Mouse (Mus musculus) kidney, adult 9 months (tissue): ENCODE measurements around the gene Gm10282.

Experiments
- DNase-seq: peaks from one replicate; pipeline ENCODE4 v3.0.0; 2022

The Gm10282 gene

DNA sequence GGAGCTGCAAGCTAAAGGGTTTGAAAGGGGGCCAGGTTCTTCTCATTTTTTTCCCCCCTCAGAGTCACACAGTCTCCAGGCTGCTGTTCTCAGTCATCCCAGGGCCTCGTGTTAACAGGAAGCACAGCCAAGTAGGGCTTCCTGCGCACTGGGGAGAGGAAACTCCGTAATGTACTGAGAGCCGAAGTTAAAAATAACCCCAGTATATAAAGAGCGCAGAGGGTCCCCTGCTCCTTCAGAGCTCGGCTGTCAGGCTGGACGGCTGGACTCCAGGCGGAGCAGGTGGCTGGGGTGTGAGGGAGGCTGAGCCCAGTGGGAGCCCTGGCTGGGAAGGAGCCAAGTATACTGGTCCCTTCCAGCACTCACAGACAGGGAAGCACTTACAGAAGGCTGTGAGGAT lies 9.4 kb downstream of the Gm10282 start:
- DNase-seq: peak; percentile 84

DNA sequence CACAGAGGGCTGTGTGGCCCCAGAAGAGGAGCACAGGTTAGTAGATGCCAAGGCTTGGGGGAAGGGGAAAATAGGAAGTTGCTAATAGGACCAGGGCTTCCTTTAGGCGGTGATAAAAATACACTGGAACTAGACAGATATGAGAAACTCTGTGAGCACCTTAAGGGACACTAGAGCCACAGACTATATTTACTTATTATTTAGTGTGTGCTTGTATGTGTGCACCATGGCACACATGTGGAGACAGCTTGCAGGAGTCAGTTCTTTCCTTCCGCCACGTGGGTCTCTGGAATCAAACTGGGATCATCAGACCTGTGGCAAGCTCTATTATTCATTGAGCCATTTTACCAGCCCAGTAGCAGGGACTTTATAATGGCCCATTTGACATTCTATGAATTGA lies 9.9 kb downstream of the Gm10282 start:
- DNase-seq: no peak

DNA sequence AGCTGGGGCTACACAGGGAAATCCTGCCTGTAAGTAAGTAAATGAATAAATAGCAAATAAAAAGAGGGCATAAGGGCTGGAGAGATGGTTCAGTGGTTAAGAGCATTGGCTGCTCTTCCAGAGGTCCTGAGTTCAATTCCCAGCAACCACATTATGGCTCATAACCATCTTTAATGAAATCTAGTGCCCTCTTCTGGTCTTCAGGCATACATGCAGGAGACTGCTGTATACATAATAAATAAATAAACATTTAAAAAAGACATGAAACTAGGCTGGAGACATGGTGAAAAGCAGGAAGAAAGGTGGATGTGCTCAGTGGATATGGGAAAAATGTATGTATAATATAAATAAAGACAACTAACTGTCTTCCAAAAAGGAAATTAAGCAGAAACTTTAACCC lies 11.8 kb downstream of the Gm10282 start:
- DNase-seq: no peak

DNA sequence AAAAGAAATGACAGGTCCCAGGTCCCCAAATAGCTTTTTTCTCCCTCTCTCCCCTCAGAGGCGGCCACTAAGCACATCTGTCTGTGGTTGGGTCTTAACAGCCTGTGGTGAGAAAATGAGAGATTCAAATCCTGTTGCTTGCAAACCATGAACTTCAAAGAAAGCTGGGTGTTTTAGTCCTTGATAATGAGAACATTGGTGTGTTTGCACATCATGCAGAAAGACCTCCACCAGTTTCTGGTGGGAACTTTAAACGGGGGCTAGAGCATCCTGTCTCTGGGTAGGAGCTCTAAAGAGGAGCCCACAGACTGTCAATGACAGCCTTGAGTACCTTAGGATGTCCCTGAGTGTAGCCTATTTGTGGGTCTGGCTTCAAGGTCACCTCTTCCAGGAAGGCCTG lies 14.0 kb downstream of the Gm10282 start:
- DNase-seq: no peak

DNA sequence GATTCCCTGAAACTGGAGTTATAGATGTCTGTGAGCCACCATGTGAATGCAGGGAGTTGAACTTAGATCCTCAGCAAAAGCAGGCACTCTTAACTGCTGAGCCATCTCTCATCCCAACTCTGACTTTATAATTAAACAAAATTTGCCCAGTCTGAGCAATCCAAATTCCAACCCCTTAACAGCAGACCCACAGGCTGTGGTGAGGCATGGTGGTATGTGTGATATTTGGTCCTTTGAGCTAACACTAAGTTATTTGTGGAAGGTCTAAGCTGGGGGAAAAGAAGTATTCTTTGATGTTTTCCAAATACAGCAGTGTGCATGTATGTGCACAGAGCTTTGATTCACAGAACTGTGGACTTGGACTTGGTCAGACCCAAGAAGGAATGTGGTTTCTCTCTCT lies 16.0 kb downstream of the Gm10282 start:
- no peak for DNase-seq

DNA sequence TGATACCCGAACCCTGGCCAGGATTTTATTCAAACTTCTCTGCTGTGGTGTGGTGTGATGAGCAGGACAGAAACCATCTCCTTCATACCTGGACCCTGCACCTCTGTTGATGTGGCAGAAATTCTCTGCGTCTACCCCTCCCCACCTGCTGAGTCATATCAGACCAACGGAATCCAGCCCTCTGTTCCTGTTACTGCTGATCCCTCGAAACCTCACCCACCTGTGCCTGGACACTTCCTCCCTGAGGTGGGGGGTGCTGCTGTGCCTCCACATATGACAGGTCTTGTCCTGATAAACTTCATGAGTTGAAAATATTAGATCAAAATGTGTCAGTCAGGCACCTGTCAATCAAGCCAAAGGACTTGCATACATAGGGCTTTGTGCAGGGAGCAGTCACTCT lies 19.8 kb downstream of the Gm10282 start:
- DNase-seq: no peak

DNA sequence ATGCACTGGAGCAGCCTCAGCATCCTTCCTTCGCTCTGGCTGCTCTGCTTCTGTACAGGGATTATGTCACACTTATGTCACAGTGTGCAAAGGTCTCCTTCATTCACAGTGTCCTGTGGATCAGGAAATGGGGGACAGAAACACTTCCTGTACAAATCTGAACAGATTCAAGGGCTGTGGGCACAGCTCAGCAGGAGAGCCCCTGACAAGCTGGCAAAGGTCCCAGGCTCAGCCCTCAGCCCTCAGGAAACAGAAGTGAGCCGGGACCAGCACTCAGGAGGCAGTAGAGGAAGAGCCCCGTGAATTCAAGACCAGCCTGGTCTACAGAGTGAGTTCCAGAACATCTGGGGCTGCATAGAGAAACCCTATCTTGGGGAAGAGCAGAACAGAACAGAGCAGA lies 23.4 kb downstream of the Gm10282 start:
- peak; percentile 60 for DNase-seq

DNA sequence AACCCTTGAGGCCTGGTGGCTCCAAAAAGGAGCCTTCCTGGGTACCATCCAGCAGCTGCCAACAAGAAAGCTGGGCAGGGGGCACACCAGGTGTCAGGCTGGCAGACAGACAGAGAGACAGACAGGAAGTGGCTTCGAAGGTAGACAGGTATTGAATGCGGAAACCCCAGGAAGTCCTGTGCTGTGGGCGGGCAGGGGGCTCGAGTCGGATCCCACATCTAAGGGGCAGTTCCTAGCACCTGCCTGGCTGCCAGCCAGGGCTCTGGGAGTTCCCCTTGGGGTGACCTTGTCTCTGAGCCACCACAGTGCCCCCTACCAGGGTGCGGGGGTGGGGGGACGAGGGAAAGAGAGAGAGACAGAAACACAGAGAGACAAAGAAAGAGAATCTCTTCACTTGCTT lies 25.9 kb downstream of the Gm10282 start:
- no peak for DNase-seq

DNA sequence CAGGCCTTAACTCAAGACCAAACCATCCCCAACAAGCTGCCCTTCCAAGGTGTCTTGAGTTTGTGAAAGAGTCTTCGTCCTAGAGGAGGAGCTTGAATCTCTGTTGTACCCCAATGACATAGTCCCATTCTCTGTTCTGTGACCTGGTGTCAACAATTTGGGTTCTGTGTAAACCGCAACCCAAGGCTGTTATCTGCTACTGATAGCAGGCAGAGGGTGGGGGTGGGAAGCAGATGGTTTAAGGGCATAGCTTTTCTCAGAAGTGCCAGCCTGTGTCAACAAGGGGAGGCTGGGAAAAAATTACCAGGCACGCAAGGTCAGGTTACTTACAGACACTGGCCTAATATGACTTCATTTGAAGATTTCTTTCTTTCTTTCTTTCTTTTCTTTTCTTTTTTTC lies 27.8 kb downstream of the Gm10282 start:
- no peak for DNase-seq

DNA sequence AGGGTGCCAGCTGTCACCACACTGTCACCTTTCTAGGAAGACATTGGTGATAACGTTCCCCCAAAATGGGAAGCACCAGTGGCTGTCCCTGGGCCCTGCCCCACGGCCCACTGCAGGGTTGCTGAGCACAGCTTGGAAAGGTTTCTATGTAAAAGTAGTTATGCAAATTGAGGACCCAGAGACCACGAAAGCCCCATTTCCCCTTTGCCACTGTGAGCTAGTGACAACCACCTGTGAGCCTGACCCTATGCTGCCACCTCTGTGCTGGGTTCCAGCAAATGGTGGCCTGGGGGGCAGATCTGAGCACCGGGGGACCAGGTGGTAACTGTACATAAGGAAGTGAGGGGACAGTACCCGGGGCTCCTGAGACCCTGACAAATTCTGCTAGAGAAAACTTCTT lies 31.3 kb downstream of the Gm10282 start:
- DNase-seq: no peak

DNA sequence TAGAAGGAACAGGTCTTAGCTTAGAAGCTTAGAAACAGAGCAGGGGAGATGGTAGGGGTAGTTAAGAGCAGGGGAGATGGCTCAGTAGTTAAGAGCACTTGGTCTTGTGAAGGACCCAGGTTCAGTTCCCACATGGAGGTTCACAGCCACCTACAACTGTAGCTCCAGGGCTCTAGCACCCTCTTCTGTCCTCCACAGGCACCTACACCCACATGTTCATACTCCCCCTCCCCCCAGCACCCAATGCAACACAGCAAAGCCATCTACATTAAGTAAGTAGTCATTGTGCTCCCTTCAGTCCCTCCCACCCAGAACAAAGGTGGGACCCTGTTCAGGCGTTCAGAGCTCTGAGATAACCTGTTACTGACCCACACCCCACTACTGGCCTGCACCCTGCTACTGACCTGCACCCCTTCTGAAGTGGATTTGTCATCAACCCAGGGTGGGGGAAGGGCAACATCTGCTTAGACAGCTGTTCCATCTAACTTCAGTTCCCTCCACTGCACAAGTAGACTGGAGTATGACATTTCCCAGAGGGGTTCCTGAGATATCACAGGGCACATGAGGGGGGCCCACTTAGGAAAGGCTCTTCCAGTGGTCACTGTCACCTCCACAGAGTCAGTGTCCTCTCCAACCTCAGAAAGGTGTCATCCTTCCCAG lies 31.8 kb downstream of the Gm10282 start:
- no peak for DNase-seq

DNA sequence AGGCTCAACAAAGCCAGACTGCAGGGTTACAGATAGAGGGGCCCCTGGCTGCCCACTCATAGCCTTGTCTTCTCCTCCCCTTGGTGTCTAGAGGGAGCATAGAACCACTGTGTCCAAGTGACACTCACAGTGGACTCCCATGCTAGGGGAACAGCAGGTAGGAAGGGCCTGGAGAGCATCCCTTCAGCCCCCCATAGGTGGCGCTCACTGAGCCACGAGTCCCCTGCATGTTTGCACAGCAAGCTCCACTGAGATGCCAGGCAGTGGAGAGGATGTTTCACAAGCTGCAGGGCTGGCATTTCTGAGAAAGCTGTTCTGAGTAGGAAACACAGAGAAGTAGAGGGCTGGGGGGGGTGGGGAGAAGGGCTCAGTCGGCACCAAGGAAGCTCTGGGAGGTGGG lies 32.7 kb downstream of the Gm10282 start:
- peak; percentile 62 for DNase-seq

DNA sequence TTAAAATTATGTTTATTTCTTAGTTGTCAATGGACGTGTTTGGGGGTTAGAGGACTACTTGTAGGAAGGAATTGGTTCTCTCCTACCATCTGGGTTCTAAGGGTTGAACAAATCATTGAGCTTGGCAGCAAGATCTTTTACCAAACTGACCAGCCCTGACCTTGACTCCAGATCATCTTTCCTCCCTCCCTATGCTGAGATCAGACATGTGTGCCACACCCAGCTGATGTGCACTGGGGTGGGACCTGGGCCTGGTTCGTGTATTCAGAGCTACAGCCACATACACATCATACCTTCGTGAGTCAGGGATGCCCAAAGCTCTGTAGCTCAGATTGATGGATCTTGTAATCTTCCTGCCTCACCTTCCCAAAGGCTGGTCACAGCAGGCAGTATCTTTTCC lies 33.4 kb downstream of the Gm10282 start:
- no peak for DNase-seq

DNA sequence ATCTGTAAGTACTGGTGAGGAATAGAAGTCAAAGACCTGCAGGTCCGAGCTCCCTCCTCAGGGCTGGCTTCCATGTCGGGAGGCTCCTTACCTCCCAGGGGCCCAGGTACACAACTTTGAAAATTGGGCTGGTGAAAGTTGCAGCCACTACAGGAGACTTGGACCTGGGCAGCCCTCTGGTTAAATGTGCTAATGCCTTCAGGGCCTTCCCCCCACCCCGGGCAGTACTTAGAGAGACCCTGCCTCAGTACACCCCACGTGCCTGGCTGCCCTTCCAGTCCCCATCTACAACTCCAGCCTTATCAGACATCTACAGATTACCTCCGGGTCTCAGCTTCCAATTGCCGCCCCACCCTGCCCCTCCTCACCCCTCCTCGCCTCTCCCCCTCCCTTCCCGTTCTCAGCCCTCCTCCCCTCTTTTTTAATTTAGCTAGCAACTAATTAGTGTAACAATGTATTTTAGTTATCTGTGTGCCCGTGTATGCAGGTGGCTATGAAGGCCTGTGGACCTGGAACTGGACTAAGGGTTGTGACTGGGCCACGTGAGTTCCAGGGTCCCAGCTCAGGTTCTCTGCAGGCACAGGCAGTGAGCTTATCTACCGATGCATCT lies 33.9 kb downstream of the Gm10282 start:
- DNase-seq: no peak

DNA sequence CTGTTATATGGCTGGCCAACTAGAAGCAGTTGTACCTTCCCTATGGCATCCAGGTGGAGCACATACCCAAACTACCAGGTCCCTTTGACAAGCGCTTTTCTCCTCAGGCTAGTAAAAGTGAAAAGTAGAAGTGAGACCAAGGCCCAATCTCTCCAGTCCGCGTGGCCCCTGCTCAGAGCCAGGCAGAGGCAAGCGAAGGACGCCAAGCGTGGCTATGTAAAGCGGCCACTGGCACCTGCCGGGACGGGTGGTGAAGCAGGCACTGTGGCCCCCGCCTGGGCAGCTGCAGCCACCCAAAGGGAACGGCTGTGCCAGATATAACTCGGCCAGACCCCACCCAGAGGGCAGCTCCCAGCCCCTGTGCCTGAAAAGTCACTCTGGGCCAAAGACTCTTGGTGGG lies 34.5 kb downstream of the Gm10282 start:
- no peak for DNase-seq

DNA sequence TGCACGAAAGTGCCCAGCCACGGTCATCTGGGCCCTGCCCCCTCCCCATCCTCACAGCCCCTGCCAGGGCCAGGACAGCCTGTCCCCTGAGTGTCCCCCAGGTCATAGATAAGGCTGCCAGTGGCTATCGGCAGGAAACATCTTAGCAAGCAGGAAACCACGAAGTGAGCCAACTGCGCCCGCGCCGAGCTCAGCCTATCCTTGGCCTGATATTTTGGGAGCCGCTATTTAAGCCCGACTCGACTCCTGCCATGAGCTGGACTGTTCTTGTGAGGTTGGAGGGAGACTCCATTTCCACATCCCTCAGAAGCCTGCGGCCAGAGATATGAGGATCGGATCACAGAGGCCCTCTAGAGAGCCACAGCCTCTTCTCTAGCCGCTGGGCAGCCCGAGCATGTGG lies 36.7 kb downstream of the Gm10282 start:
- DNase-seq: peak; percentile 86

DNA sequence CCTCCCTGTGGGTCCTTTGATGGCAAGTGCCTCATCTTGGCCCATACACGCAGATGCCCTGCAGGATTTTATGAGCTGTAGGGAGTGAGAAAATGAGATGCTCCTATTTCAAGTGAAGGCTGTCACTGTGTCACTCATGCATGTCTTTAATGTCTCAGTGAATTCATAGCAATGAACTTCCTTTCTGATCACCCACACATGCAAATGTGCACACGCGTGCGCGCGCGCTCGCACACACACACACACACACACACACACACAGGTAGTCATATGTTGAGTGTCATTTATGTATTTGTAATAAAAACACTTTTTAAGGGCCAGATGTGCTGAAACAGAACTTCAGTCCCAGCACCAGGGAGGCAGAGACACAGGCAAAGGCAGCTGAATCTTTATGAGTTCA lies 38.0 kb downstream of the Gm10282 start:
- DNase-seq: no peak

DNA sequence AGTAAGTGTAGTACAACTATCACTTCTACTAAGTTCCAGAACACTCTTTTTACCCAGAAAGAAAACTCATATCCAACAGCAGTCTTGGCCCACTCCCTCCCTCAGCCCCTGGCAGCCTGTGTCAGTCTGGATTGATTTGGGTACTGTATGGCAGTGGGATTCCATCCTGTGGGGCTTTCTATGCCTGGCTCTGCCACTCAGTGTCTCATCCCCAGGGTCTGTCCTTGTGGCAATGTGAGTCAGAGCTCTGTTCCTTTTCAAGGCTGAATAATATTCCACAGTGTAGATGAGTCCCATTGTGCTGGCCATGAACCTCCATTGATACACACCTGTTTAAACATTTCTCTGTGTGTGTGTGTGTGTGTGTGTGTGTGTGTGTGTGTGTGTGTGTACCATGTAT lies 38.4 kb downstream of the Gm10282 start:
- no peak for DNase-seq

DNA sequence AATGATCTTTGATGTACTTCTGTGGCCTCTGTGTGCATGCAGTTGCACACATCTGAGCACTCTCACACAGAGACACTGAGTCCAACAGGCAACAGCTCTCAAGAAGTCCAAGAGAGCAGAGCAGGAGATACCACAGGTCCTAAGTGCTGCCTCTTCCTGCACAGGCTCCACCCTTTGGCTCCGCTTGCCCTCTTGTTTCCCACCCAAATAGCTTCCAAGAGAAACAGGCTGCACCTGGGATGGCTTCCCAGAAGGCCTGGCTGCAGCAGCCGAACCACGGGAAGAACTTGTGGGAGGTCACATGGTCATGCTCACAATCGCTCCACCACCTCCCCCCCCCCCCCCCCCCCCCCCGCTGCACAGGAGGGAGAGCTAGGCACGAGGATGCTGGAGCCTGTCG lies 39.7 kb downstream of the Gm10282 start:
- peak; percentile 64 for DNase-seq

DNA sequence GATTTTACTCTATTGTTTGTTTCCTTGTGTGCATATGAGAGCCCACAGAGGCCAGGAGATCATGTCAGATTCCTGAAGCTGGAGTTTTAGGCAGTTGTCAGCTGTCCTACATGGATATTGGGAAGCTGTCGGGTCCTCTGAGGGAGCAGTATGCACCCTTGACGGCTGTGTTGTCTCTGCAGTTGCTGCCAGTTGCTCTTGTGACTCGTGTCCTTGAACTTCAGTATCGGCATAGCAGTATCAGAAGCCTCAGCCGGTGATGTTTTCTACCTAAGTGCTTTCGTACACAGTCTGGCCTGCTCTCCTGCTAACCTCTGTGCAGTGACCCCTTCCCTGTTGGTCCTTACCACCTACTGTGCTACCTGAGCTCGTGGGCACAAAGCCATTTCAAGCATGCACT lies 41.6 kb downstream of the Gm10282 start:
- no peak for DNase-seq

DNA sequence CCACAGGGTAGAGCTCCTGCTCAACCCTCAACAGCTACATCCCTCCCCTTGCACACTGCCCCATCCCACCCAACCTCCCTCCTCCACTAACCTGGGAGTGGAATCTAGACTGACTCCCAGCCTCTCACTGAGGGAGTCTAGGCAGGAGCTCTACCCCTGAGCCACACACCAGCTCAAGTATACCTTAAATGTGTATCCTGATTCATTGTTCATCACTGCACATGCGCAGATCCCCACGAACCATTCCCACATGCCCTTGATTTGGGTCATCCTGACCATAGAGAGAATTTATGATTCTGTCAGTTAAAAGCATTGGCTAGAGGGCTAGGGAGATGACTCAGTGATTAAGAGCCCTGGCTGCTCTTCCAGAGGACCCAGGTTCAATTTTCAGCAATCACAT lies 42.3 kb downstream of the Gm10282 start:
- DNase-seq: no peak

DNA sequence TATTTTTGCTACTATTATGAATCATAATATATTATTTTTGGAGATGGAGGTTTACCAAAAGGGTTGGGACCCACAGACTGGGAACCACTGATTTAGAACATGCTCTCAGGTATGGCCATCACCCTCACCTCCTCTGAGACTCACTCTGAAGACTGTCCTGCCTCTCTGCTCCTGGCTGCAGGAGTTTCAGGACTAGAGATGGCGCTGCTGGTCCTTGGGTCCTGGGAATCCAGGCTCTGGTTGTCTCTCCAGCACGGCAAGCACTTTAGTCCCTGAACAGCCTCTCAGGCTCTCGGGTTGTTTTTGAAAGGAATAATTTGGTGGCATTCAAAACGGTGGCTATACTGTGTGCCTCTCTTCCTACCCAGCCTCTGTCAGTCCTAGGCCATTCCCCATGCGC lies 43.2 kb downstream of the Gm10282 start:
- peak; percentile 31 for DNase-seq

DNA sequence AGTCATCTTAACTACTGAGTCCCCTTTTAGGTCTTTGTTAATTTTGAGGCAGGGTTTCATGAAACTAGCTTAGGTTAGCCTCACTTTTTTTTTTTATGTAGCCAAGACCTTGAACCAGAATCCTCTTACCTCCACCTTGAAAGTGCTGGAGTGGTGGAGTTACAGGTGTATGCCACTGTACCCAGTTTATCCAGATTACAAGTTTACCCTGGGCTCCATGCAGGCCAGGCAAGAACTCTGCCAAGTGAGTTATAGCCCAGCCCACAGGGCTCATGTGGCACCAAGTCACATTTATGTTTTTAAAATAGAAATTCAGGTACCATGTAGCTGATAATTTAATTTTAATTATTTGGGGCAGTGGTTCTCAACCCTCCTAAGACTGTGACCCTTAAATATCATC lies 43.6 kb downstream of the Gm10282 start:
- DNase-seq: no peak

DNA sequence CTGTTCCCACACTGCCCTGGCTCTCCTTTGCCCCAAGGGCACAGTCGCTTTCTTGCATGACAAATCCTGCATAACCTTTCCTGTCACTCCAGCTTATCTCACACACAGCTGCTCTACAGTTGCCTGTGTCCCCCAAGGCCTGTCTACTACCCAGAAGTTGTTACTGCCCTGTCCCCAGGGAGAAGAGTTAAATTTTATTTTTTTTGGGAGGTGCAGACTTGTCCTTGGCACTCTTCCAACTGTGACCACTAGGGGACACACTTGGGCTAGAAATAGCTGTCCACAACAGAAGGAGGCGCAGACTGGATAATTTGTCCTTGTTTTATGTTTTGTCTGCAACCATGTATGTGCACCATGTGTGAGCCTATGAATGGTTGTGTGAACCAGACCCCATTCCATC lies 44.0 kb downstream of the Gm10282 start:
- DNase-seq: peak; percentile 71

DNA sequence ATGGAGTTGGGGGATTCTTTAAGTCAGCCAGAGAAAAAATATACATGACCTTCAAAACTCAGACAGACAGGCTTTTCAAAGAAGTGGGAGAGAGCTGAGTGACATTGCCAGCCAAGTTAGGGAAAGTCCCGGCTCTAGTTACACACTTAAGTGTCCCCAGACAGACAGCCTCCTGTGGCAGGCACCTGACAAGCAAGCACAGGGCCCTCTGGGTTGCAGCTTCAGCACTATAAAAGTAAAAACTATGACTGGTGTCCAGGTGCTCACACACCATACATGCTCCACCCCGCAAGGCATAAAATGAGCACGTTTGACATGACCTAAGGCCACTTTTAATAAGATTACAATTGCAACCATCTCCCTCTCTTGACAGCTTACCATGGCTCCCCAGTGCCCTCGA lies 44.5 kb downstream of the Gm10282 start:
- DNase-seq: no peak
